Mouse (Mus musculus) G1E (cell line): ENCODE measurements around the gene Vapa.

Experiments
- CTCF ChIP-seq: IDR thresholded peaks from 2 replicates; pipeline ENCODE4 v1.5.1; 2012; ENCODE audit warnings: low read depth, low read length, inconsistent platforms, mixed read lengths
- GATA1 ChIP-seq: IDR thresholded peaks from 2 replicates; pipeline ENCODE4 v1.6.1; 2012; ENCODE audit warnings: borderline replicate concordance, low read length, inconsistent platforms, mixed read lengths
- TAL1 ChIP-seq: conservative IDR thresholded peaks from 2 replicates; pipeline ENCODE4 v1.6.1; 2012; ENCODE audit warnings: low read depth, low read length, inconsistent platforms, mixed read lengths

DNA sequence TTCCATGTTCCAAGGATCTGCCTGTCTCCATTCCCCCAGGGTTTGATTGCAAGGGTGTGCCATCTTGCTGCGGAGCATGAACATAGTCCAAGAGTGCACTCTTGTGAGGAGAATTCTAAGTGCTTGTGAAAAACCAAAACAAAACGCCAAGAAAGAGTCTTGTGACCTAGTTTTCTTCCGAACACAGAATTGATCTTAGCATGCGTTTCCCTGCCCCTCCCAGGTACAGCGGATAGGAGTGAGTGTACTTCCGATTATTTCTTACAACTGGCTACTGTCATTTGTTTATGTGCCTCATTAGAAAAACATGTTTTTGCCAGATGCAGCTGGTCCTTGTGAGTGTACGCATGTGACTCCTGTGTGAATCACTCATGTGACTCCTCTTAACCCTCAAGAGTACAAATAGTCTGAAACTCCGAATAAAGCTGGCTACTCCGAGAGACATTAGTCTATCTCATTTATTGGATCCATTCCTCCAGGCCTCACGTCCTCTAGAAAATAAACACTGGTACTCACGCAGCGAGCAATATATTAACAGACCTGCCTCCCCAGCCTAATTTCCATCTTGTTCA is 60.8 kb downstream of the Vapa start:
- TF ChIP-seq CTCF, result no peak
- no peak for TF ChIP-seq GATA1
- TF ChIP-seq TAL1, result no peak
